Mouse (Mus musculus) lung, adult 2 months (tissue): ENCODE data around the gene Rps16. TPM values are rescaled to one million over a fixed set of nuclear protein-coding genes. Genes with fewer than 3 reads are reported as not detected.

ENCODE experiments used
- DNase-seq: peaks from one replicate; pipeline ENCODE4 v3.0.0; 2022
- H3K4me1 ChIP-seq: fragments of 200-500 bp; 2 replicates; pipeline ENCODE4 v1.6.1; 2011; ENCODE audit warnings: low read length; ENCODE audit not compliant: control insufficient read depth, insufficient read depth
- H3K4me3 ChIP-seq: fragments of 200-500 bp; replicated peaks from 2 replicates; pipeline ENCODE3; 2011; ENCODE audit warnings: low read depth, mild to moderate bottlenecking, control low read depth, low read length; ENCODE audit errors: extremely low read depth
- CTCF ChIP-seq: fragments of 200-500 bp; IDR thresholded peaks from 2 replicates; pipeline ENCODE4 v1.5.1; 2011; ENCODE audit warnings: mild to moderate bottlenecking, low read length, control low read depth; ENCODE audit not compliant: insufficient read depth
- POLR2A ChIP-seq: fragments of 200-500 bp; IDR thresholded peaks from 2 replicates; pipeline ENCODE4 v1.6.1; 2011; ENCODE audit warnings: low read depth, mild to moderate bottlenecking, control low read depth, low read length, borderline replicate concordance; ENCODE audit errors: extremely low read depth
- WGBS: fragments of 180-500 bp; shearing (Covaris S2); methylation state at CpG from one replicate; pipeline ENCODE4 v1.1.7; 2018; 5-methylcytosine and 5-hydroxymethylcytosine counted together
- polyA plus RNA-seq: library from polyadenylated mRNA; depleted of rRNA; stranded (reverse); fragments of >200 nt; gene quantifications from 2 replicates; pipeline ENCODE4 v1.2.3, GENCODE M21; 2012; rRNA removed

The Rps16 gene
- polyA plus RNA-seq, 1 experiment, result 529 TPM

- DNase-seq, result no peak
- 6% methylated on average over 22 of the region's 22 CpGs for WGBS
- TF ChIP-seq CTCF, result no peak
- TF ChIP-seq POLR2A, result no peak
Measured at GRCm38 (mm10) chr7:28393272-28393951, 43.0 kb downstream of the Rps16 start.

GRCm38 (mm10) chr7:28395425-28395824 is 45.0 kb downstream of the Rps16 start:
- peaks cover 10% of the 10 kb centered on the region; the same call in 1 of the 2 replicates for H3K4me1 ChIP-seq
- no peak overlapping the region for H3K4me3 ChIP-seq
- no peak for DNase-seq
- TF ChIP-seq POLR2A, result no peak
- no peak for TF ChIP-seq CTCF
- 98% methylated on average over 4 of the region's 4 CpGs for WGBS

More at GRCm38 (mm10) chr7:28393272-28393951, 43.0 kb downstream of the Rps16 start:
- Histone ChIP-seq H3K4me3 (peak overlapping the region; percentile 81), H3K4me1 (peaks cover 10% of the 10 kb centered on the region; the same call in 1 of the 2 replicates)

DNA sequence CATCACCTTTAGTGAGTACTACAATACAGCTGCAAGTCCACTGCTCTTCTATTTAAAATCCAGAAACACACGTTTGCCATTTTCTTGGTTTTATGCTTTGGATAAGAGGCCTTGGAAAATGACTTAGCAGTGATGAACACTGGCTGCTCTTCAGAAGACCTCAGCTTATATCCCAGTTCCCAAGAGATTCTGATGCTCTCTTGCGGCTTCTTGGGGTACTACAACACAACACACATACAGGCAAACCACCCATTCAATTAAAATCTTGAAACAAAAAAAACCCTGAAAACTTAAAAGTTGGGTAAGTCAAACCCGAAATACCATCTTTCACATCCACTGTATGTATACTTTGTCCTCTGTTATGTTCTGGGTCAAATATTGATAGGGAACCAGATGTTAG is 47.5 kb downstream of the Rps16 start:
- TF ChIP-seq CTCF, result no peak
- TF ChIP-seq POLR2A, result no peak
- DNase-seq, result no peak
- H3K4me3 ChIP-seq, result no peak overlapping the region
- WGBS, result 56% methylated on average over 3 of the region's 3 CpGs
- H3K4me1 ChIP-seq, result peaks cover 5% of the 10 kb centered on the region; the same call in 1 of the 2 replicates

DNA sequence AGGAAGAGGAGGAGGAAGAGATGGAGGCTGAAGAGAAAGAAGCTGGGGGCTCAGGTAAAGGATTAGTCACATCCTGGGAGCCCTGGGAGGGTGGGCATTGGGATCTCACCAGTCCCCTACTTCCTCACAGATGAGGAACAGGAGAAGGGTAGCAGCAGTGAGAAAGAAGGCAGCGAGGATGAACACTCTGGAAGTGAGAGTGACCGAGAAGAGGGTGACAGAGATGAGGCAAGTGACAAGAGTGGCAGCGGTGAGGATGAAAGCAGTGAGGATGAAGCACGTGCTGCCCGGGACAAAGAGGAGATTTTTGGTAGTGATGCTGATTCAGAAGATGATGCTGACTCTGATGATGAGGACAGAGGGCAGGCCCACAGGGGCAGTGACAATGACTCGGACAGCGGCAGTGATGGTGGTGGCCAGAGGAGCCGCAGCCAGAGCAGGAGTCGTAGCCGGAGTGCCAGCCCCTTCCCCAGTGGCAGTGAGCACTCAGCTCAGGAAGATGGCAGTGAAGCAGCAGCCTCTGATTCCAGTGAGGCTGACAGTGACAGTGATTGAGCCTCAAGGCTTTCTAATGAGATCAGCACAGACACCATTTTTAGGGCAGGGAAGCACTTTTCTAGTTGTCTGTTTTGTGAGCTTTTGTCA is 48.4 kb downstream of the Rps16 start:
- WGBS, result 87% methylated on average over 10 of the region's 10 CpGs
- Histone ChIP-seq H3K4me3 (no peak overlapping the region), H3K4me1 (peaks cover under 1% of the 10 kb centered on the region; the same call in 1 of the 2 replicates)
- no peak for TF ChIP-seq POLR2A
- no peak for TF ChIP-seq CTCF
- no peak for DNase-seq

- Histone ChIP-seq H3K4me3 (no peak overlapping the region), H3K4me1 (no peaks in the 10 kb centered on the region)
- no peak for DNase-seq
- TF ChIP-seq POLR2A (no peak), CTCF (no peak)
- 96% methylated on average over 1 of the region's 1 CpGs for WGBS
Measured at GRCm38 (mm10) chr7:28401030-28401429, 50.6 kb downstream of the Rps16 start.

DNA sequence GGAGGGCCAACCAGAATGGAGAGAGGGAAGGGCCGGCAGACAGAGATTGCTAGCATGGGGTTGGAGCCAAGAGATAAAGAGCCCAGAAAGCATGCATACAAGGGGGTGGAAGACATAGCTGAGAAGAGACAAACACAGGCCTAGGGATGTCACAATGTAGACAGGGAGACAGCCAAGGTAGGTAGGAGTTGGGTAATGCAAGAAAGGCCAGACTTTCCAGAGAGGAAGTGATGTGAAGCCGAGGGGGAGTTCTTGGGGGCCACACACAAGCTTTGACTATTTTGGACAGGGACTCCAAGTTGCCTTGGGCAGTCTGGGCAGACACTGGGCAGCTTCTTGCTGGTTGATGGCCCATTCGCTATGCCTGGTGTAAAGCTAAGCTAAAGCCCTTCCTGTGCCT is 51.5 kb downstream of the Rps16 start:
- WGBS, result 78% methylated on average over 3 of the region's 3 CpGs
- no peak for DNase-seq
- H3K4me3 ChIP-seq, result no peak overlapping the region
- H3K4me1 ChIP-seq, result no peaks in the 10 kb centered on the region
- TF ChIP-seq CTCF, result no peak
- no peak for TF ChIP-seq POLR2A

Other genes starting within 250 kb of the Rps16 start
- 0.45 and 0.63 TPM in 2 replicates for gene 9530053A07Rik, start 221.2 kb upstream of the Rps16 start, polyA plus RNA-seq
- gene Fbl, start 180.9 kb upstream of the Rps16 start, polyA plus RNA-seq, result 32.4 and 40.9 TPM in 2 replicates
- gene Dyrk1b, start 171.2 kb upstream of the Rps16 start, polyA plus RNA-seq, result 50.1 and 53.7 TPM in 2 replicates
- 5.2 and 8.1 TPM in 2 replicates for gene Eid2, start 82.8 kb upstream of the Rps16 start, polyA plus RNA-seq
- 11.9 and 15.6 TPM in 2 replicates for gene Eid2b, start 72.9 kb upstream of the Rps16 start, polyA plus RNA-seq
- not detected in 2 replicates for gene Selenov, start 59.5 kb upstream of the Rps16 start, polyA plus RNA-seq
- gene Dll3, start 48.4 kb upstream of the Rps16 start, polyA plus RNA-seq, result 0.12 and 0.20 TPM in 2 replicates
- gene Timm50, start 38.6 kb upstream of the Rps16 start, polyA plus RNA-seq, result 38.8 and 44.4 TPM in 2 replicates
- gene Supt5, start 11.9 kb upstream of the Rps16 start, polyA plus RNA-seq, result 98.7 and 109 TPM in 2 replicates
- 37.5 and 40.0 TPM in 2 replicates for gene Plekhg2, start 21.9 kb downstream of the Rps16 start, polyA plus RNA-seq
- gene Zfp36, start 29.6 kb downstream of the Rps16 start, polyA plus RNA-seq, result 83.3 and 136 TPM in 2 replicates
- gene Med29, start 42.1 kb downstream of the Rps16 start, polyA plus RNA-seq, result 37.3 and 39.2 TPM in 2 replicates
- 81.5 and 103 TPM in 2 replicates for gene Paf1, start 42.3 kb downstream of the Rps16 start, polyA plus RNA-seq
- 24.2 and 24.3 TPM in 2 replicates for gene Gmfg, start 86.8 kb downstream of the Rps16 start, polyA plus RNA-seq
- 5.5 and 7.0 TPM in 2 replicates for gene Lrfn1, start 101.3 kb downstream of the Rps16 start, polyA plus RNA-seq
- gene Ifnl2, start 159.8 kb downstream of the Rps16 start, polyA plus RNA-seq, result not detected in 2 replicates
- not detected in 2 replicates for gene Ifnl3, start 172.2 kb downstream of the Rps16 start, polyA plus RNA-seq
- gene Sycn, start 190.2 kb downstream of the Rps16 start, polyA plus RNA-seq, result 27.0 TPM in 1 of 2 replicates, not detected in the other
- gene Nccrp1, start 196.6 kb downstream of the Rps16 start, polyA plus RNA-seq, result 0.53 and 27.0 TPM in 2 replicates
- 93.9 and 112 TPM in 2 replicates for gene Samd4b, start 247.5 kb downstream of the Rps16 start, polyA plus RNA-seq
- 66.7 and 76.0 TPM in 2 replicates for gene Pak4, start 247.5 kb downstream of the Rps16 start, polyA plus RNA-seq